Mouse (Mus musculus): ENCODE measurements at regions not wholly inside any gene's neighbourhood (a gene's known extent, or its start where the extent isn't known, plus 50 kb on each side); places are given as distances from the start of the nearest gene placed in this dataset.

- no peak overlapping the region for H3K27ac ChIP-seq (ENCODE audit: low read length)
- H3K4me1 ChIP-seq (ENCODE audit: control insufficient read depth, low read depth, low read length) = no peaks in the 10 kb centered on the region
- H3K27me3 ChIP-seq (ENCODE audit: control insufficient read depth, insufficient read depth, low read depth, low read length) = no peaks in the 10 kb centered on the region
- WGBS (ENCODE audit: insufficient replicate concordance) = 49% methylated on average over 3 of the region's 3 CpGs
- no peak overlapping the region for H3K4me3 ChIP-seq (ENCODE audit: low read depth, low read length)
- no peaks in the 10 kb centered on the region for H3K9me3 ChIP-seq (replicated peaks; ENCODE audit: control insufficient read depth, low read length)
- ATAC-seq (ENCODE audit: low read depth) = peak; percentile 43; the same call in 1 of the 2 replicates
- H3K36me3 ChIP-seq (ENCODE audit: control insufficient read depth, insufficient read depth) = no peaks in the 10 kb centered on the region
- H3K4me2 ChIP-seq (ENCODE audit: low read depth, low read length) = no peak overlapping the region
- no peak overlapping the region for H3K9ac ChIP-seq (ENCODE audit: low read depth, low read length)
Measured at GRCm38 (mm10) chr10:111806333-111806732, 166.1 kb upstream of the Krr1 start.

- Histone ChIP-seq H3K27me3 (ENCODE audit: control insufficient read depth, insufficient read depth, low read depth, low read length) (no peaks in the 10 kb centered on the region), H3K4me3 (ENCODE audit: low read depth, low read length) (no peak overlapping the region), H3K4me2 (ENCODE audit: low read depth, low read length) (no peak overlapping the region), H3K4me1 (ENCODE audit: control insufficient read depth, low read depth, low read length) (no peaks in the 10 kb centered on the region), H3K9ac (ENCODE audit: low read depth, low read length) (no peak overlapping the region), H3K27ac (ENCODE audit: low read length) (no peak overlapping the region), H3K9me3 (replicated peaks; ENCODE audit: control insufficient read depth, low read length) (no peaks in the 10 kb centered on the region), H3K36me3 (ENCODE audit: control insufficient read depth, insufficient read depth) (no peaks in the 10 kb centered on the region)
- no peak for ATAC-seq (ENCODE audit: low read depth)
- WGBS (ENCODE audit: insufficient replicate concordance) = 19% methylated on average over 5 of the region's 5 CpGs
Measured at GRCm38 (mm10) chr10:111806916-111807315, 165.5 kb upstream of the Krr1 start.

GRCm38 (mm10) chr10:111813736-111814135 is 158.7 kb upstream of the Krr1 start:
- no peak overlapping the region for H3K4me2 ChIP-seq (ENCODE audit: low read depth, low read length)
- H3K36me3 ChIP-seq (ENCODE audit: control insufficient read depth, insufficient read depth) = no peaks in the 10 kb centered on the region
- H3K4me1 ChIP-seq (ENCODE audit: control insufficient read depth, low read depth, low read length) = no peaks in the 10 kb centered on the region
- 64% methylated on average over 4 of the region's 4 CpGs for WGBS (ENCODE audit: insufficient replicate concordance)
- H3K4me3 ChIP-seq (ENCODE audit: low read depth, low read length) = no peak overlapping the region
- H3K9ac ChIP-seq (ENCODE audit: low read depth, low read length) = no peak overlapping the region
- no peak overlapping the region for H3K27ac ChIP-seq (ENCODE audit: low read length)
- no peaks in the 10 kb centered on the region for H3K9me3 ChIP-seq (replicated peaks; ENCODE audit: control insufficient read depth, low read length)
- H3K27me3 ChIP-seq (ENCODE audit: control insufficient read depth, insufficient read depth, low read depth, low read length) = no peaks in the 10 kb centered on the region
- no peak for ATAC-seq (ENCODE audit: low read depth)

GRCm38 (mm10) chr10:111814648-111815047 is 157.8 kb upstream of the Krr1 start:
- H3K9me3 ChIP-seq (replicated peaks; ENCODE audit: control insufficient read depth, low read length) = no peaks in the 10 kb centered on the region
- no peaks in the 10 kb centered on the region for H3K27me3 ChIP-seq (ENCODE audit: control insufficient read depth, insufficient read depth, low read depth, low read length)
- no peak for ATAC-seq (ENCODE audit: low read depth)
- H3K9ac ChIP-seq (ENCODE audit: low read depth, low read length) = no peak overlapping the region
- H3K4me3 ChIP-seq (ENCODE audit: low read depth, low read length) = no peak overlapping the region
- no peak overlapping the region for H3K4me2 ChIP-seq (ENCODE audit: low read depth, low read length)
- H3K27ac ChIP-seq (ENCODE audit: low read length) = no peak overlapping the region
- no peaks in the 10 kb centered on the region for H3K4me1 ChIP-seq (ENCODE audit: control insufficient read depth, low read depth, low read length)
- 63% methylated on average over 5 of the region's 5 CpGs for WGBS (ENCODE audit: insufficient replicate concordance)
- H3K36me3 ChIP-seq (ENCODE audit: control insufficient read depth, insufficient read depth) = no peaks in the 10 kb centered on the region

GRCm38 (mm10) chr10:111815160-111815559 is 157.3 kb upstream of the Krr1 start:
- WGBS (ENCODE audit: insufficient replicate concordance) = 57% methylated on average over 2 of the region's 2 CpGs
- no peak overlapping the region for H3K4me3 ChIP-seq (ENCODE audit: low read depth, low read length)

DNA sequence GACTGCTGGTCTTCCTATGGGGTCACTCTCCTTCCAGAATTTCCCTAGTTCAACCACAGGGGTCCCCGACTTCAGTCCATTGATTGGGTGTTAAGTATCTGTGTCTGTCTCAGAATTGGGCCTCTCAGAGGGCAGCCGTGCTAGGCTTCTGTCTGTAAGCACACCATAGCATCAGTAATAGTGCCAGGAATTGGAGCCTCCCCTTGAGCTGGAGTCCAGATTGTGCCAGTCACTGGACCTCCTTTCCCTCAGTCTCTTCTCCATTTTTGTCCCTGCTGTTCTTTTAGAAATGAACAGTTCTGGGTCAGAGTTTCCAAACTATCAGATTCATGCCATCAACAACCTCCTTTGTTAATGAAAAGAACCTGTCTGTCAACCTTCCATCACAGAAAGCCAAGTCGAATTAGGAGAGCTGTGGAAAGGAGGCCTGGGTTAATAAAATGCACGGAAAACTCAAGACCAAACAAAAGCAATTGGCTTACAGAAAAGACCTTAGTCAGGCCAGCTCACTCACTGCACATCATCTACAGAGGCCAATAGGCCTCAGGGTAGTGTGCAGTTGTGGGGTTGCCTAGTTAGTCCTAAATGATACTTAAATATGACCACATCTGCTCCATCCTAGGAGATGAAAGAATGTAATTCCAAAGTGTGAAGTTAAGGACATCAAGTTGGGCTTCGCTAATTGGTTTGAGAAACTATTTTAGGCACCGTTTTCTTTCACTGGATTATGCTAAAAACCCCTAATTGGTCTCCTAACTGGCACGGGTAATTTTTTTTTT is 156.5 kb upstream of the Krr1 start:
- Histone ChIP-seq H3K36me3 (ENCODE audit: control insufficient read depth, insufficient read depth) (no peaks in the 10 kb centered on the region), H3K9me3 (replicated peaks; ENCODE audit: control insufficient read depth, low read length) (no peaks in the 10 kb centered on the region), H3K4me3 (ENCODE audit: low read depth, low read length) (no peak overlapping the region), H3K27ac (ENCODE audit: low read length) (no peak overlapping the region), H3K9ac (ENCODE audit: low read depth, low read length) (no peak overlapping the region), H3K27me3 (ENCODE audit: control insufficient read depth, insufficient read depth, low read depth, low read length) (no peaks in the 10 kb centered on the region), H3K4me1 (ENCODE audit: control insufficient read depth, low read depth, low read length) (no peaks in the 10 kb centered on the region), H3K4me2 (ENCODE audit: low read depth, low read length) (no peak overlapping the region)
- WGBS (ENCODE audit: insufficient replicate concordance) = 64% methylated on average over 7 of the region's 7 CpGs
- ATAC-seq (ENCODE audit: low read depth) = no peak

More at GRCm38 (mm10) chr10:111815160-111815559, 157.3 kb upstream of the Krr1 start:
- Histone ChIP-seq H3K27me3 (ENCODE audit: control insufficient read depth, insufficient read depth, low read depth, low read length) (no peaks in the 10 kb centered on the region), H3K36me3 (ENCODE audit: control insufficient read depth, insufficient read depth) (no peaks in the 10 kb centered on the region), H3K4me2 (ENCODE audit: low read depth, low read length) (no peak overlapping the region), H3K4me1 (ENCODE audit: control insufficient read depth, low read depth, low read length) (no peaks in the 10 kb centered on the region), H3K9ac (ENCODE audit: low read depth, low read length) (no peak overlapping the region), H3K27ac (ENCODE audit: low read length) (no peak overlapping the region), H3K9me3 (replicated peaks; ENCODE audit: control insufficient read depth, low read length) (no peaks in the 10 kb centered on the region)
- ATAC-seq (ENCODE audit: low read depth) = no peak

GRCm38 (mm10) chr10:111819755-111820451 is 152.6 kb upstream of the Krr1 start:
- Histone ChIP-seq H3K27me3 (ENCODE audit: control insufficient read depth, insufficient read depth, low read depth, low read length) (no peaks in the 10 kb centered on the region), H3K4me1 (ENCODE audit: control insufficient read depth, low read depth, low read length) (peaks cover 6% of the 10 kb centered on the region), H3K36me3 (ENCODE audit: control insufficient read depth, insufficient read depth) (no peaks in the 10 kb centered on the region), H3K4me3 (ENCODE audit: low read depth, low read length) (no peak overlapping the region), H3K9ac (ENCODE audit: low read depth, low read length) (no peak overlapping the region), H3K4me2 (ENCODE audit: low read depth, low read length) (no peak overlapping the region), H3K9me3 (replicated peaks; ENCODE audit: control insufficient read depth, low read length) (no peaks in the 10 kb centered on the region), H3K27ac (ENCODE audit: low read length) (no peak overlapping the region)
- 66% methylated on average over 8 of the region's 8 CpGs for WGBS (ENCODE audit: insufficient replicate concordance)
- no peak for ATAC-seq (ENCODE audit: low read depth)

DNA sequence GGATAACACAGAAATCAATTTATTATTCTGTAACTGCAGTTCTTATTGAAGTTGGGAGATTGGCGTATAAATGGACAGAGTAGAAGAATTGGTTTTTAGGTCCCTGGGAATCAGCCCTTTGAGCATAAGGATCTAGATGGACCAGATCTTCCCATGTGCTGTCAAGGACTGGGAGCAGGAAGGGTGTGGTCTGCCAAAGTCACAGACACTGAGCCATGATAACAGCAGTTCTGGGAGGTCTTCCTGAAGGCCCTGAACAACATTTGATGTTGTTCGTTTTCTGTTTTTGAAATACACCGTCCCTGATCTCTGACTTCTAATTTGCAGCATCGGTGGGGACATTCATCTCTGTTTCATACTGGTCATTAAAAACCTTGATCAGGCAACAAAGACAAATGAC is 147.6 kb upstream of the Krr1 start:
- 22% methylated on average over 4 of the region's 4 CpGs for WGBS (ENCODE audit: insufficient replicate concordance)
- Histone ChIP-seq H3K27ac (ENCODE audit: low read length) (peak overlapping the region; percentile 68), H3K9me3 (replicated peaks; ENCODE audit: control insufficient read depth, low read length) (no peaks in the 10 kb centered on the region), H3K27me3 (ENCODE audit: control insufficient read depth, insufficient read depth, low read depth, low read length) (no peaks in the 10 kb centered on the region), H3K4me3 (ENCODE audit: low read depth, low read length) (no peak overlapping the region), H3K4me2 (ENCODE audit: low read depth, low read length) (peak overlapping the region; percentile 46), H3K4me1 (ENCODE audit: control insufficient read depth, low read depth, low read length) (peaks cover 17% of the 10 kb centered on the region), H3K36me3 (ENCODE audit: control insufficient read depth, insufficient read depth) (no peaks in the 10 kb centered on the region), H3K9ac (ENCODE audit: low read depth, low read length) (0 out of 2 replicates have a peak overlapping the region, but pooled peaks have one; percentile 17)
- peak; percentile 99 for ATAC-seq (ENCODE audit: low read depth)

All from liver, embryonic 16.5 days (tissue).